ENCODE assay signal across 16 mouse cellular contexts in the genomic region with DNA sequence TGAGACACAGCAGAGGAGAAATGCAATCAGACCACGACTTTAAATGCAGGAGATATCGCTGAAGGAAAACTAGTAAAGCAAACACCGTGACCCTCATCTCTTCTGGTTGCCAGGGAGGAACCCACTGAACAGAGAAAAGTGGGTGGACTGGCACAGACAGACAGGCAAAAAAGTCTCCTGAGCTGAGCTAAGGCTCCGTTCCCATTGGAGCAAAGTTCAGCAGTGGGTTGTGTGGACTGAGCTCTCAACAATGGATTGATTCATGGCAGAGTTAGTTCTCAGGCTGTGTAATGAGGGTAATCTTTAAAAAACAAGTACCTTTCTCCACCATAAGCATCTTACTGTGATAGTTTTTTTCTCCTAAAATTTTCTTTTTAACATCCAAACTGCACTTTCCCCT.
DNase-seq lines count a peak whose midpoint lies in the region.
"Had no signal": no experiment of that assay in that cellular context is flagged by ENCODE, and none has a peak within 500 bp of the region (broad histone marks: within the 10 kb centered on the region; RNA-seq: fewer than 3 reads in every experiment).

No protein-coding gene starts in this region.

- peak; percentile 7 to 15 for DNase-seq in frontal cortex, adult 2 months (ENCODE audit: extremely low spot score in 1 of 2, low spot score in 1 of 2)
- no peak for DNase-seq in frontal cortex, postnatal 25 days (ENCODE audit: low spot score in 2 of 2)
- peak; percentile 12 to 36 for DNase-seq in layer of hippocampus, adult 8-10 months (ENCODE audit: low spot score in 2 of 2)
- no peak for DNase-seq in layer of hippocampus, postnatal 10 days (ENCODE audit: low spot score in 2 of 2)
- DNase-seq in right cerebral cortex, adult 18-20 months: peak; percentile 16
- DNase-seq in right cerebral cortex, postnatal 4 days: no peak
- no peak for DNase-seq in ovary, postnatal 36 days (ENCODE audit: low spot score)
- DNase-seq: B cell, adult 2 months; cerebellum, adult 11-12 months; cerebellum, postnatal 25 days; gastrocnemius, postnatal 25 days; heart, postnatal 10 days; kidney, adult 9 months; kidney, postnatal 36 days; lung, postnatal 4 days; thymus, adult 2 months had no signal

Comparison
In these comparisons a context has a peak if more than half of its experiments do, and no peak if none do; other contexts are left out.
1. DNase-seq: peak in frontal cortex, adult 2 months (2 of 2), layer of hippocampus, adult 8-10 months (2 of 2) and right cerebral cortex, adult 18-20 months (single experiment); none in frontal cortex, postnatal 25 days (0 of 2), layer of hippocampus, postnatal 10 days (0 of 2), right cerebral cortex, postnatal 4 days (single experiment) and ovary, postnatal 36 days (single experiment).